Comparison of ENCODE assay signal across 8 mouse cellular contexts in genomic region chr15:25140389-25141181, GRCm38 (mm10).
DNase-seq lines count a peak whose midpoint lies in the region; ATAC-seq and TF ChIP-seq lines count a peak whose summit lies in the region.

No protein-coding gene starts in this region.

- TF ChIP-seq EP300 in heart, postnatal 0 days (IDR thresholded peaks at IDR 0.05; ENCODE audit: low read depth): no peak

- ATAC-seq in forebrain, embryonic 11.5 days (replicated peaks; ENCODE audit: low FRiP score): no peak
- ATAC-seq in heart, postnatal 0 days (ENCODE audit: insufficient read depth, low read depth): no peak

- no peak overlapping the region for H3K4me2 ChIP-seq in forebrain, embryonic 11.5 days (ENCODE audit: low read depth, low read length, severe bottlenecking)
- no peak overlapping the region for H3K4me2 ChIP-seq in heart, postnatal 0 days (ENCODE audit: low read depth, low read length)

- DNase-seq in forebrain, embryonic 11.5 days (ENCODE audit: low spot score): peak; percentile 56
- DNase-seq in forebrain, embryonic 10.5 days (ENCODE audit: extremely low spot score, low spot score): no peak
- DNase-seq in 416B (ENCODE audit: low read depth): peak; percentile 7
- DNase-seq in heart, postnatal 0 days (ENCODE audit: low spot score): peak; percentile 34
- DNase-seq in mesoderm, embryonic 11.5 days (ENCODE audit: low read depth, low spot score): peak; percentile 47
- DNase-seq in cerebellum, postnatal 4 days (ENCODE audit: low spot score in 2 of 2): no peak
- DNase-seq in thymus, postnatal 0 days (ENCODE audit: low spot score): no peak
- no peak for DNase-seq in spleen, postnatal 10 days (ENCODE audit: low spot score in 2 of 2)

- WGBS in forebrain, embryonic 11.5 days: 80% methylated on average over 9 of the region's 9 CpGs
- WGBS in forebrain, embryonic 10.5 days: 84% methylated on average over 9 of the region's 9 CpGs
- 44% methylated on average over 9 of the region's 9 CpGs for WGBS in heart, postnatal 0 days

- no peak for TF ChIP-seq CTCF in heart, postnatal 0 days (IDR thresholded peaks at IDR 0.05; ENCODE audit: low read depth)

- H3K9ac ChIP-seq in forebrain, embryonic 11.5 days (ENCODE audit: low read length): no peak overlapping the region
- no peak overlapping the region for H3K9ac ChIP-seq in heart, postnatal 0 days (replicated peaks; ENCODE audit: low read depth, low read length)

- no peak overlapping the region for H3K4me3 ChIP-seq in forebrain, embryonic 11.5 days (ENCODE audit: low read depth, low read length)
- H3K4me3 ChIP-seq in forebrain, embryonic 10.5 days: no peak overlapping the region
- H3K4me3 ChIP-seq in heart, postnatal 0 days (ENCODE audit: low read depth, low read length): no peak overlapping the region

- H3K9me3 ChIP-seq in forebrain, embryonic 11.5 days (ENCODE audit: control insufficient read depth, low read length): no peaks in the 10 kb centered on the region
- H3K9me3 ChIP-seq in forebrain, embryonic 10.5 days: no peaks in the 10 kb centered on the region
- no peaks in the 10 kb centered on the region for H3K9me3 ChIP-seq in heart, postnatal 0 days (replicated peaks; ENCODE audit: control insufficient read depth, low read length)

- no peak overlapping the region for H3K27ac ChIP-seq in forebrain, embryonic 11.5 days (ENCODE audit: low read depth, low read length)
- H3K27ac ChIP-seq in forebrain, embryonic 10.5 days: no peak overlapping the region
- H3K27ac ChIP-seq in heart, postnatal 0 days (ENCODE audit: low read depth): no peak overlapping the region

- H3K27me3 ChIP-seq in forebrain, embryonic 11.5 days (ENCODE audit: control insufficient read depth, insufficient read depth, low read length): no peaks in the 10 kb centered on the region
- H3K27me3 ChIP-seq in forebrain, embryonic 10.5 days (ENCODE audit: poor library complexity, severe bottlenecking): no peaks in the 10 kb centered on the region
- no peaks in the 10 kb centered on the region for H3K27me3 ChIP-seq in heart, postnatal 0 days (ENCODE audit: control insufficient read depth, insufficient read depth, low read length)

- peaks cover 3% of the 10 kb centered on the region; the same call in 1 of the 2 replicates for H3K4me1 ChIP-seq in forebrain, embryonic 11.5 days (replicated peaks; ENCODE audit: control insufficient read depth, insufficient read depth, low read length)
- peaks cover 16% of the 10 kb centered on the region for H3K4me1 ChIP-seq in forebrain, embryonic 10.5 days
- H3K4me1 ChIP-seq in heart, postnatal 0 days (ENCODE audit: control insufficient read depth, insufficient read depth): no peaks in the 10 kb centered on the region

- H3K36me3 ChIP-seq in forebrain, embryonic 11.5 days (ENCODE audit: control insufficient read depth, insufficient read depth, low read length): no peaks in the 10 kb centered on the region
- no peaks in the 10 kb centered on the region for H3K36me3 ChIP-seq in forebrain, embryonic 10.5 days (replicated peaks)
- H3K36me3 ChIP-seq in heart, postnatal 0 days (replicated peaks; ENCODE audit: control insufficient read depth, insufficient read depth, low read length): no peaks in the 10 kb centered on the region

Comparison
In these comparisons a context has a peak if more than half of its experiments do, and no peak if none do; other contexts are left out.
1. DNase-seq: peak in forebrain, embryonic 11.5 days (single experiment), 416B (single experiment), heart, postnatal 0 days (single experiment) and mesoderm, embryonic 11.5 days (single experiment); none in forebrain, embryonic 10.5 days (single experiment), cerebellum, postnatal 4 days (0 of 2), thymus, postnatal 0 days (single experiment) and spleen, postnatal 10 days (0 of 2).